Mouse (Mus musculus) hindbrain, postnatal 0 days (tissue): ENCODE results near the gene Cemip2. TPM values are rescaled to one million over a fixed set of nuclear protein-coding genes. Genes with fewer than 3 reads are reported as not detected.

Experiments used
- ATAC-seq: fragments of 200-750 bp; cut with Nextera tagmentation; 2 replicates; pipeline ENCODE4 v1.8.0; 2017; ENCODE audit warnings: mild to moderate bottlenecking, moderate TSS enrichment, moderate library complexity
- DNase-seq: peaks from one replicate; pipeline ENCODE4 v3.0.0-alpha.2; 2015; ENCODE audit warnings: low spot score
- H3K27ac ChIP-seq: fragments of 300-500 bp; sonication (generic); 2 replicates; pipeline ENCODE4 v1.5.1; 2014; ENCODE audit warnings: mild to moderate bottlenecking
- H3K27me3 ChIP-seq: fragments of 300-500 bp; sonication (generic); 2 replicates; pipeline ENCODE4 v1.6.1; 2014; ENCODE audit warnings: low read length, mixed read lengths; ENCODE audit not compliant: insufficient read depth
- H3K36me3 ChIP-seq: fragments of 300-500 bp; sonication (generic); 2 replicates; pipeline ENCODE4 v1.6.1; 2014; ENCODE audit warnings: low read length, mixed read lengths; ENCODE audit not compliant: insufficient read depth
- H3K4me1 ChIP-seq: fragments of 300-500 bp; sonication (generic); 2 replicates; pipeline ENCODE4 v1.6.1; 2014; ENCODE audit warnings: antibody characterized with exemption, low read length, mixed read lengths; ENCODE audit not compliant: insufficient read depth
- H3K4me2 ChIP-seq: fragments of 300-500 bp; sonication (generic); 2 replicates; pipeline ENCODE4 v1.6.1; 2014; ENCODE audit warnings: low read depth, mild to moderate bottlenecking, low read length, moderate library complexity, mixed read lengths
- H3K4me3 ChIP-seq: fragments of 300-500 bp; sonication (generic); 2 replicates; pipeline ENCODE4 v1.5.1; 2014; ENCODE audit warnings: low read length
- H3K9ac ChIP-seq: fragments of 300-500 bp; sonication (generic); replicated peaks from 2 replicates; pipeline ENCODE4 v1.6.1; 2014; ENCODE audit warnings: mild to moderate bottlenecking, low read length, moderate library complexity, mixed read lengths
- H3K9me3 ChIP-seq: fragments of 300-500 bp; sonication (generic); 2 replicates; pipeline ENCODE4 v1.6.1; 2016; ENCODE audit warnings: low read length, mixed read lengths
- CTCF ChIP-seq: IDR thresholded peaks from 2 replicates; pipeline ENCODE4 v1.5.1; 2016; ENCODE audit warnings: antibody characterized with exemption, control low read depth, low read depth
- WGBS: fragments of 180-500 bp; shearing (Covaris S2); extraction: QIAGEN DNeasy Blood & Tissue Kit; methylation state at CpG from one replicate; pipeline ENCODE4 v1.1.7; 2014; 5-methylcytosine and 5-hydroxymethylcytosine counted together
- polyA plus RNA-seq: library from polyadenylated mRNA; unstranded; fragments of >200 nt; fragmentation: Nextera tagmentation; extraction: Ambion mirVana; gene quantifications from 2 replicates; pipeline ENCODE4 v1.2.1, GENCODE M21; 2015
- total RNA-seq: library from RNA; depleted of rRNA; stranded (reverse); fragments of >200 nt; gene quantifications from 2 replicates; pipeline ENCODE4 v1.2.3, GENCODE M21; 2014

The Cemip2 gene
- total and polyA plus RNA-seq, 2 experiments from 2014 or later = 11.7 to 25.1 TPM

- TF ChIP-seq CTCF = no peak
- no peaks in the 10 kb centered on the region for H3K27me3 ChIP-seq
- no peaks in the 10 kb centered on the region for H3K9me3 ChIP-seq
- H3K27ac ChIP-seq = no peak overlapping the region
- H3K36me3 ChIP-seq = no peaks in the 10 kb centered on the region
- H3K4me2 ChIP-seq = no peak overlapping the region
- no peak overlapping the region for H3K9ac ChIP-seq
- H3K4me3 ChIP-seq = no peak overlapping the region
- ATAC-seq = no peak
- DNase-seq = no peak
- WGBS = 77% methylated on average over 4 of the region's 4 CpGs
- H3K4me1 ChIP-seq = peaks cover 11% of the 10 kb centered on the region
These were observed 2.5 kb upstream of the Cemip2 start for GRCm38 (mm10) chr19:21775629-21776028.

GRCm38 (mm10) chr19:21776671-21777070 is 1.5 kb upstream of the Cemip2 start:
- no peak for TF ChIP-seq CTCF
- no peak overlapping the region for H3K4me3 ChIP-seq
- H3K4me2 ChIP-seq = no peak overlapping the region
- no peaks in the 10 kb centered on the region for H3K9me3 ChIP-seq
- 60% methylated on average over 3 of the region's 3 CpGs for WGBS
- no peak overlapping the region for H3K27ac ChIP-seq
- H3K27me3 ChIP-seq = no peaks in the 10 kb centered on the region
- H3K36me3 ChIP-seq = no peaks in the 10 kb centered on the region
- peaks cover 17% of the 10 kb centered on the region for H3K4me1 ChIP-seq
- no peak overlapping the region for H3K9ac ChIP-seq
- ATAC-seq (no peak), DNase-seq (no peak)

GRCm38 (mm10) chr19:21777171-21777731 is 891 bp upstream of the Cemip2 start:
- H3K9me3 ChIP-seq = no peaks in the 10 kb centered on the region
- H3K4me3 ChIP-seq = no peak overlapping the region
- peak overlapping the region; percentile 88 for H3K4me2 ChIP-seq
- H3K4me1 ChIP-seq = peaks cover 22% of the 10 kb centered on the region
- no peaks in the 10 kb centered on the region for H3K27me3 ChIP-seq
- WGBS = 26% methylated on average over 20 of the region's 20 CpGs
- ATAC-seq (peak; percentile 7; the same call in 1 of the 2 replicates), DNase-seq (peak; percentile 61)
- peak; percentile 65 for TF ChIP-seq CTCF
- H3K36me3 ChIP-seq = no peaks in the 10 kb centered on the region
- H3K9ac ChIP-seq = no peak overlapping the region
- no peak overlapping the region for H3K27ac ChIP-seq

- Histone ChIP-seq H3K27me3 (no peaks in the 10 kb centered on the region), H3K36me3 (no peaks in the 10 kb centered on the region), H3K9me3 (no peaks in the 10 kb centered on the region), H3K4me2 (peak overlapping the region; percentile 88), H3K27ac (peak overlapping the region; percentile 92; the same call in 1 of the 2 replicates), H3K4me3 (peak overlapping the region; percentile 86), H3K9ac (peak overlapping the region; percentile 78), H3K4me1 (peaks cover 32% of the 10 kb centered on the region)
- under 1% methylated on average over 11 of the region's 11 CpGs for WGBS
- no peak for TF ChIP-seq CTCF
- ATAC-seq (no peak), DNase-seq (peak; percentile 23)
These were observed 964 bp downstream of the Cemip2 start for GRCm38 (mm10) chr19:21779106-21779505.

- no peaks in the 10 kb centered on the region for H3K9me3 ChIP-seq
- TF ChIP-seq CTCF = no peak
- no peaks in the 10 kb centered on the region for H3K36me3 ChIP-seq
- no peaks in the 10 kb centered on the region for H3K27me3 ChIP-seq
- H3K4me1 ChIP-seq = peaks cover 39% of the 10 kb centered on the region
- H3K27ac ChIP-seq = peak overlapping the region; percentile 2; the same call in 1 of the 2 replicates
- H3K9ac ChIP-seq = no peak overlapping the region
- DNase-seq = peak; percentile 34
- 15% methylated on average over 8 of the region's 8 CpGs for WGBS
- no peak for ATAC-seq
- H3K4me3 ChIP-seq = peak overlapping the region; percentile 86
- H3K4me2 ChIP-seq = peak overlapping the region; percentile 88
These were observed 2.5 kb downstream of the Cemip2 start for GRCm38 (mm10) chr19:21780663-21781062.

GRCm38 (mm10) chr19:21781066-21781786 is 3.1 kb downstream of the Cemip2 start:
- peak overlapping the region; percentile 86 for H3K4me3 ChIP-seq
- peak overlapping the region; percentile 2; the same call in 1 of the 2 replicates for H3K27ac ChIP-seq
- WGBS = 24% methylated on average over 7 of the region's 7 CpGs
- DNase-seq = peak; percentile 64
- H3K4me1 ChIP-seq = peaks cover 39% of the 10 kb centered on the region
- TF ChIP-seq CTCF = no peak
- H3K4me2 ChIP-seq = peak overlapping the region; percentile 88
- H3K27me3 ChIP-seq = no peaks in the 10 kb centered on the region
- H3K36me3 ChIP-seq = no peaks in the 10 kb centered on the region
- 0 out of 2 replicates have a peak overlapping the region, but pooled peaks have one; percentile 19 for H3K9ac ChIP-seq
- H3K9me3 ChIP-seq = no peaks in the 10 kb centered on the region
- ATAC-seq = no peak
